Mouse (Mus musculus) CH12.LX (cell line): ENCODE measurements around the gene Cdk9. TPM values are rescaled to one million over a fixed set of nuclear protein-coding genes. Genes with fewer than 3 reads are reported as not detected.
A peak's percentile ranks its signal among the peaks of the same experiment; 100 is the strongest.

Source experiments
- DNase-seq: peaks from one replicate; pipeline ENCODE4 v3.0.0-alpha.2; 2013; ENCODE audit errors: extremely low read depth
- H3K27ac ChIP-seq: 2 replicates; pipeline ENCODE4 v1.5.1; 2012; ENCODE audit warnings: low read depth, mild to moderate bottlenecking, control low read depth, moderate library complexity; ENCODE audit not compliant: insufficient read depth
- H3K27me3 ChIP-seq: replicated peaks from 2 replicates; pipeline ENCODE3; 2012; ENCODE audit warnings: inconsistent platforms
- H3K36me3 ChIP-seq, 2 experiments: replicated peaks in 1 of 2; 2 replicates each; pipeline versions ENCODE3 to v1.6.1; 2012; ENCODE audit warnings: inconsistent platforms in 1 of 2, low read length in 1 of 2, mild to moderate bottlenecking in 1 of 2, mixed read lengths in 1 of 2, moderate library complexity in 1 of 2; ENCODE audit not compliant: control insufficient read depth in 1 of 2, insufficient read depth in 1 of 2
- H3K4me1 ChIP-seq, 2 experiments: 2 replicates each; pipeline ENCODE4 v1.6.1; 2012; ENCODE audit warnings: inconsistent platforms in 1 of 2, moderate library complexity in 1 of 2; ENCODE audit not compliant: insufficient read depth in 2 of 2, control insufficient read depth in 1 of 2
- H3K4me2 ChIP-seq: 2 replicates; pipeline ENCODE4 v1.6.1; 2012; ENCODE audit warnings: low read depth, mild to moderate bottlenecking, control low read depth; ENCODE audit not compliant: poor library complexity, insufficient read depth, severe bottlenecking
- H3K4me3 ChIP-seq, 3 experiments: fragments of 150-350 bp in 1 of 3; sonication (generic) in 1 of 3; replicated peaks in 1 of 3; 2 replicates each; pipeline versions ENCODE3 to v1.5.1; 2011 to 2012; ENCODE audit warnings: low read depth in 2 of 3, low read length in 2 of 3, mild to moderate bottlenecking in 2 of 3, moderate library complexity in 2 of 3, control low read depth in 1 of 3, improper control_type of control experiment in 1 of 3, inconsistent platforms in 1 of 3, mixed read lengths in 1 of 3; ENCODE audit not compliant: poor library complexity in 1 of 3
- H3K79me2 ChIP-seq: replicated peaks from 2 replicates; pipeline ENCODE4 v1.6.1; 2012; ENCODE audit warnings: mild to moderate bottlenecking, moderate library complexity; ENCODE audit not compliant: control insufficient read depth, poor library complexity, insufficient read depth, severe bottlenecking; ENCODE audit errors: extremely low read depth
- H3K9ac ChIP-seq: 2 replicates; pipeline ENCODE4 v1.6.1; 2012; ENCODE audit warnings: low read depth, mild to moderate bottlenecking, control low read depth, moderate library complexity; ENCODE audit not compliant: insufficient read depth
- H3K9me3 ChIP-seq: replicated peaks from 2 replicates; pipeline ENCODE3; 2012; ENCODE audit warnings: low read length, inconsistent platforms, mixed read lengths
- BHLHE40 ChIP-seq: IDR thresholded peaks from 2 replicates; pipeline ENCODE4 v1.6.1; 2011; ENCODE audit warnings: mild to moderate bottlenecking, low read depth, low read length, improper control_type of control experiment
- CHD1 ChIP-seq: IDR thresholded peaks from 2 replicates; pipeline ENCODE4 v1.6.1; 2012; ENCODE audit warnings: low read depth, low read length, improper control_type of control experiment, inconsistent platforms
- CHD2 ChIP-seq: IDR thresholded peaks from 2 replicates; pipeline ENCODE4 v1.6.1; 2011; ENCODE audit warnings: low read length, improper control_type of control experiment
- CTCF ChIP-seq, 2 experiments: IDR thresholded peaks in 1 of 2; conservative IDR thresholded peaks in 1 of 2; 2 replicates each; pipeline ENCODE4 v1.5.1; 2011 to 2012; ENCODE audit warnings: low read depth in 2 of 2, low read length in 2 of 2, improper control_type of control experiment in 1 of 2, inconsistent platforms in 1 of 2, mild to moderate bottlenecking in 1 of 2, moderate library complexity in 1 of 2
- E2F4 ChIP-seq: IDR thresholded peaks from 2 replicates; pipeline ENCODE4 v1.6.1; 2011; ENCODE audit warnings: low read depth, low read length, improper control_type of control experiment; ENCODE audit not compliant: insufficient replicate concordance
- EP300 ChIP-seq: IDR thresholded peaks from 2 replicates; pipeline ENCODE4 v1.6.1; 2011; ENCODE audit warnings: low read length, improper control_type of control experiment
- GABPA ChIP-seq: IDR thresholded peaks from 2 replicates; pipeline ENCODE4 v1.6.1; 2012; ENCODE audit warnings: low read depth, low read length, improper control_type of control experiment, inconsistent platforms; ENCODE audit not compliant: insufficient replicate concordance
- HCFC1 ChIP-seq: IDR thresholded peaks from 2 replicates; pipeline ENCODE4 v1.6.1; 2012; ENCODE audit warnings: low read depth, mild to moderate bottlenecking, inconsistent platforms, low read length, improper control_type of control experiment
- IRF4 ChIP-seq: IDR thresholded peaks from 2 replicates; pipeline ENCODE4 v1.6.1; 2014; ENCODE audit warnings: low read depth, mild to moderate bottlenecking, inconsistent platforms, low read length, improper control_type of control experiment
- JUN ChIP-seq: IDR thresholded peaks from 2 replicates; pipeline ENCODE4 v1.6.1; 2011; ENCODE audit warnings: low read depth, mild to moderate bottlenecking, low read length, improper control_type of control experiment, moderate library complexity; ENCODE audit not compliant: insufficient read depth
- KAT2A ChIP-seq: IDR thresholded peaks from 2 replicates; pipeline ENCODE4 v1.6.1; 2012; ENCODE audit warnings: low read length, improper control_type of control experiment, inconsistent platforms; ENCODE audit not compliant: insufficient replicate concordance
- MAFK ChIP-seq: IDR thresholded peaks from 2 replicates; pipeline ENCODE4 v1.6.1; 2011; ENCODE audit warnings: low read length, improper control_type of control experiment; ENCODE audit not compliant: insufficient replicate concordance
- MAX ChIP-seq: IDR thresholded peaks from 2 replicates; pipeline ENCODE4 v1.6.1; 2011; ENCODE audit warnings: low read length, improper control_type of control experiment
- MAZ ChIP-seq: IDR thresholded peaks from 2 replicates; pipeline ENCODE4 v1.6.1; 2012; ENCODE audit warnings: low read depth, mild to moderate bottlenecking, inconsistent platforms, low read length, improper control_type of control experiment, moderate library complexity
- MEF2A ChIP-seq: IDR thresholded peaks from 2 replicates; pipeline ENCODE4 v1.6.1; 2014; ENCODE audit warnings: low read depth, mild to moderate bottlenecking, inconsistent platforms, low read length, improper control_type of control experiment, borderline replicate concordance
- MXI1 ChIP-seq: IDR thresholded peaks from 2 replicates; pipeline ENCODE4 v1.6.1; 2011; ENCODE audit warnings: mild to moderate bottlenecking, low read depth, low read length, improper control_type of control experiment
- MYC ChIP-seq: IDR thresholded peaks from 2 replicates; pipeline ENCODE4 v1.6.1; 2011; ENCODE audit warnings: low read depth, mild to moderate bottlenecking, improper control_type of control experiment, low read length
- NELFE ChIP-seq: IDR thresholded peaks from 2 replicates; pipeline ENCODE4 v1.6.1; 2011; ENCODE audit warnings: low read depth, low read length, improper control_type of control experiment
- NRF1 ChIP-seq: IDR thresholded peaks from 2 replicates; pipeline ENCODE4 v1.6.1; 2014; ENCODE audit warnings: low read depth, mild to moderate bottlenecking, inconsistent platforms, low read length, improper control_type of control experiment, moderate library complexity
- POLR2A ChIP-seq: IDR thresholded peaks from 2 replicates; pipeline ENCODE4 v1.6.1; 2011; ENCODE audit warnings: low read depth, mild to moderate bottlenecking, improper control_type of control experiment, low read length
- POLR2AphosphoS2 ChIP-seq: IDR thresholded peaks from 2 replicates; pipeline ENCODE4 v1.6.1; 2011; ENCODE audit warnings: low read depth, low read length, improper control_type of control experiment
- RAD21 ChIP-seq: IDR thresholded peaks from 2 replicates; pipeline ENCODE4 v1.6.1; 2011; ENCODE audit warnings: low read depth, mild to moderate bottlenecking, low read length, improper control_type of control experiment, moderate library complexity
- RCOR1 ChIP-seq: conservative IDR thresholded peaks from 2 replicates; pipeline ENCODE4 v1.6.1; 2012; ENCODE audit warnings: low read depth, mild to moderate bottlenecking, inconsistent platforms, low read length, improper control_type of control experiment
- SIN3A ChIP-seq: IDR thresholded peaks from 2 replicates; pipeline ENCODE4 v1.6.1; 2012; ENCODE audit warnings: low read length, improper control_type of control experiment, inconsistent platforms
- SMC3 ChIP-seq: IDR thresholded peaks from 2 replicates; pipeline ENCODE4 v1.6.1; 2011; ENCODE audit warnings: low read depth, low read length, improper control_type of control experiment
- TCF12 ChIP-seq: IDR thresholded peaks from 2 replicates; pipeline ENCODE4 v1.6.1; 2014; ENCODE audit warnings: low read depth, mild to moderate bottlenecking, inconsistent platforms, low read length, improper control_type of control experiment
- UBTF ChIP-seq: IDR thresholded peaks from 2 replicates; pipeline ENCODE4 v1.6.1; 2012; ENCODE audit warnings: low read depth, mild to moderate bottlenecking, inconsistent platforms, low read length, improper control_type of control experiment, moderate library complexity
- USF1 ChIP-seq: IDR thresholded peaks from 2 replicates; pipeline ENCODE4 v1.6.1; 2014; ENCODE audit warnings: low read depth, mild to moderate bottlenecking, inconsistent platforms, low read length, improper control_type of control experiment
- USF2 ChIP-seq: conservative IDR thresholded peaks from 2 replicates; pipeline ENCODE4 v1.6.1; 2011; ENCODE audit warnings: low read depth, low read length, improper control_type of control experiment
- ZC3H11A ChIP-seq: IDR thresholded peaks from 2 replicates; pipeline ENCODE4 v1.6.1; 2012; ENCODE audit warnings: low read depth, mild to moderate bottlenecking, inconsistent platforms, low read length, improper control_type of control experiment
- ZKSCAN1 ChIP-seq: IDR thresholded peaks from 2 replicates; pipeline ENCODE4 v1.6.1; 2012; ENCODE audit warnings: low read depth, inconsistent platforms, low read length, improper control_type of control experiment, borderline replicate concordance
- ZMIZ1 ChIP-seq: IDR thresholded peaks from 2 replicates; pipeline ENCODE4 v1.6.1; 2012; ENCODE audit warnings: low read depth, mild to moderate bottlenecking, inconsistent platforms, low read length, improper control_type of control experiment
- ZNF384 ChIP-seq: IDR thresholded peaks from 2 replicates; pipeline ENCODE4 v1.6.1; 2012; ENCODE audit warnings: low read depth, low read length, improper control_type of control experiment, inconsistent platforms
- dilution Hi-C: fragments of 300-500 bp; cut with MboI; formaldehyde crosslinking; loops from 2 replicates; pipeline ENCODE4 v1.14.3; 2020; ENCODE audit warnings: low sequenced_read_pairs; ENCODE audit not compliant: extremely low pct_unique_long_range_greater_than_20kb, extremely low pct_ligation_motif_present
- in situ Hi-C: fragments of 300-500 bp; cut with MboI; formaldehyde crosslinking; loops from 3 replicates; pipeline ENCODE4 v1.14.3; 2019; ENCODE audit warnings: low sequenced_read_pairs, low pct_ligation_motif_present, low pct_unique_long_range_greater_than_20kb, mixed read lengths
- polyA plus RNA-seq: library from polyadenylated mRNA; unstranded; fragments of >175 nt; gene quantifications from 2 replicates; pipeline ENCODE4 v1.2.1, GENCODE M21; 2012; ENCODE audit warnings: low read depth; ENCODE audit not compliant: insufficient read length
- total RNA-seq, 2 experiments: library from RNA; depleted of rRNA; stranded (reverse); fragments of 300-350 nt in 1 of 2; fragments of >200 nt in 1 of 2; gene quantifications; 2 replicates each; pipeline ENCODE4 v1.2.3; 2012 to 2014

The Cdk9 gene
- total and polyA plus RNA-seq, 3 experiments: 41.7 to 136 (median 73.7) TPM

DNA sequence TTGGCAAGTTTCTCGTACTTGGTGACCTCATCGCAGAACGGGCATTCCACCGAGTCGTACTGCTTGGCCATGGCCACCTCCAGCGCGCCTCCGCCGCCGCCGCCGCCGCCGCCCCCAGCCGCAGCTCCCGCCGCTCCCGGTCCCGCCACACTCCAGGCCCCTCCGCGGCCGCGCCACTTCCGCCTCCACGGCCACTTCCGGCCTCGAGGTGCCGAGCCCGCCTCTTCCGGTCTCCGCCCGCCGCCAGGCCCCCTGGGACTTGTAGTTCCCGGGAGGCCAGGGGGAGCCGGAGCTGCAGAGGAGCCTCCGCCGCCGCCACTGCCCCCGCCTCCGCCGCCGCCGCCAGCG, 316 bp downstream of the Cdk9 start (continued):
- TF ChIP-seq MYC (no peak), CHD1 (no peak), KAT2A (peak; percentile 97), MAFK (no peak), NRF1 (no peak), SMC3 (no peak), GABPA (peak; percentile 63; the same call in 1 of the 2 replicates)
- TF ChIP-seq, all 38 proteins: peak for 9

DNA sequence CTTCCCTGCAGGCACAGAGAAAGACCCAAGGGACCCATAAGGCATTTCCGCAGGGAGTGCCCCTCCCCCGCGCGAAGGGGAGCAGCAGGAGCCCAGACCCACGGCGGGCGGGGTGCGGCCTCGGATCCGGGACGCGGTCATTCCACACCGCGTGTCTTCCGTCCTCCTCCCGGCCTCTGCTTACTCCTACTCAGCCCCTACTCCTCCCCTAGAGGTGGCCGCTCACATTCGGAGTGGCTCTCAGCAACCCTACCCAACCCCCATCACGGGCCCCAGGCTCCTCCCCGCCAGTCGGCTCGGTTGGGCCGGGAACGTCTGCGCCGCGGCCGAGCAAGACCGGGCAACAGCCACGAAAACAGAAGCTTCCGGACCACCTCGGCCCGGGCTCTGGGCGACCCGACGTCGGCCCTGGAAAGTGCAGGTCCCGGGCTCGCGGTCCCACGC, 746 bp downstream of the Cdk9 start:
- peaks cover 27 to 48% of the 10 kb centered on the region in 2 experiments for H3K4me1 ChIP-seq
- peak; percentile 74 for DNase-seq
- H3K9ac ChIP-seq: peak overlapping the region; percentile 82
- no peaks in the 10 kb centered on the region for H3K27me3 ChIP-seq
- peaks cover 31 to 40% of the 10 kb centered on the region in 2 experiments for H3K36me3 ChIP-seq
- peak overlapping the region; percentile 82 to 87 (median 84) for H3K4me3 ChIP-seq
- H3K27ac ChIP-seq: peak overlapping the region; percentile 77
- no peak for TF ChIP-seq SMC3
- TF ChIP-seq MAFK: no peak
- TF ChIP-seq IRF4: no peak
- no peak for TF ChIP-seq MEF2A
- no peak for TF ChIP-seq RAD21
- TF ChIP-seq TCF12: no peak; the same call in 1 of the 2 replicates
- TF ChIP-seq ZNF384: no peak
- peak; percentile 83 for TF ChIP-seq CHD2
- peak; percentile 47; the same call in 1 of the 2 replicates for TF ChIP-seq MYC
- TF ChIP-seq MAZ: peak; percentile 48; the same call in 1 of the 2 replicates
- TF ChIP-seq EP300: no peak
- no peak for TF ChIP-seq ZMIZ1
- no peak for TF ChIP-seq CTCF (conservative IDR thresholded peaks at IDR 0.05 in 1 of 2, IDR thresholded peaks at IDR 0.05 in 1 of 2; ENCODE audit: low read depth in 2 of 2, low read length in 2 of 2)
- TF ChIP-seq USF2: no peak
- no peak for TF ChIP-seq JUN
- TF ChIP-seq ZC3H11A: no peak
- TF ChIP-seq SIN3A: no peak; the same call in 1 of the 2 replicates
- 0 out of 2 replicates have a peak, but pooled peaks have one; percentile 9 for TF ChIP-seq MAX
- 0 out of 2 replicates have a peak, but pooled peaks have one; percentile 15 for TF ChIP-seq BHLHE40
- TF ChIP-seq KAT2A: no peak
- TF ChIP-seq ZKSCAN1: no peak
- no peak for TF ChIP-seq POLR2AphosphoS2
- TF ChIP-seq E2F4: no peak
- peak; percentile 37; the same call in 1 of the 2 replicates for TF ChIP-seq UBTF
- TF ChIP-seq MXI1: no peak
- no peak for TF ChIP-seq RCOR1
- TF ChIP-seq GABPA: no peak
- no peak; the same call in 1 of the 2 replicates for TF ChIP-seq CHD1
- no peak for TF ChIP-seq POLR2A
- TF ChIP-seq NELFE: no peak
- TF ChIP-seq HCFC1: no peak
- no peak for TF ChIP-seq USF1
- TF ChIP-seq, all 38 proteins: peak for 6
- H3K4me2 ChIP-seq: peak overlapping the region; percentile 81
- in situ Hi-C loops: loop anchor here (5.0 kb wide), 1 partner anchor 45 kb away; the partner anchor contains the start of gene Tor2a
- peaks cover 6% of the 10 kb centered on the region for H3K9me3 ChIP-seq
- H3K79me2 ChIP-seq: peaks cover 49% of the 10 kb centered on the region
- dilution Hi-C loops: no loop called here
